Mouse (Mus musculus): ENCODE data around the gene Olfr744. TPM values are rescaled to one million over a fixed set of nuclear protein-coding genes. Genes with fewer than 3 reads are reported as not detected.
"Not testable (repeated sequence)": the region's sequence is repeated elsewhere in the genome, so short reads cannot be mapped to it uniquely, and the experiment has no call there.

Gene Olfr744
- not detected in 2 replicates for polyA plus RNA-seq (2012; ENCODE audit: insufficient read depth, insufficient read length, missing spikeins)

DNA sequence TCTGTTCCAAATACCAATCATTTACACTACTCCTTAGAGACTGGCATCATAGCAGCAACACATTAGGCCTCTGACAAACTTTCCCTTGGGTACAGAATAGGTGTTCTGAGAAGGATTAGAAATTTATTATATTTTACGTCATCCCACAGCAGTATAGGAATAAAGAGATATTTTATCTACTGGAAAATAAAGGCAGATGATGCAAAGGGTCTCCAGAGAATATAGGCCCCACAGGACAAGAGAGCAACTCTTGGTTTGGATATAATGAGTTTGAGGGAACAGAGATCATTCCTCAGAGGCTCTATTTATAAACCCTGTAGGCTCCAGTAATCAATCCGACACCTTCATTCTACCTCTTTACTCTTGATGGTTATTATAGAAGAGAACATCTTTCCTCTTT, at the start of gene Olfr744:
Gene Olfr744, plus strand, starts transcription at position 301 of the 400 bp plus-strand sequence.
- no peak within 1 kb of the TSS for H3K27ac ChIP-seq (ENCODE audit: insufficient read depth, low read depth, low read length)
- no peaks in the 10 kb centered on the region for H3K4me1 ChIP-seq (ENCODE audit: control insufficient read depth, insufficient read depth, low read length)
- no peak for TF ChIP-seq CTCF (IDR thresholded peaks at IDR 0.05; ENCODE audit: low read depth, low read length)
- TF ChIP-seq POLR2A (IDR thresholded peaks at IDR 0.05; ENCODE audit: borderline replicate concordance, low read depth, low read length), result no peak
- no peak within 1 kb of the TSS for H3K4me3 ChIP-seq (ENCODE audit: insufficient read depth, low read length)

DNA sequence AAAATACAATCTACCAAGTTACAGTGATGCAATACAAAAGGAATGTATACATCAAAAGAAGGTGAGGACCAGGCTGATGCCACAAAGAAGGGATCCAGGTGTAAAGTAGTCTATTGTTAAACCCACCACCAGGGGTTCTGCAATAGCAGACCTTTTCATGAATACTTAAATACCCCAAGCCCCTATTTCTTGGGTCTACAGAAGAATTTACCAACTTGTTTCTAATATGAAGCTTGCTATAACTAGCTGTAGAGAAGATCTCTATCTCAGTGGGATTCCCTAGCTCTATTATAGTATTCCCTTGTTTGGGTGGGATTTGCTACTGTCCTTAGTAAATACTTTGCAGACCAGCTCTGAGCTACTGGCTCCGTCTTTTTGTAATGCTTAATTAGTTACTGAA, 41.6 kb upstream of the Olfr744 start:
- not testable (repeated sequence) for H3K27ac ChIP-seq (ENCODE audit: insufficient read depth, low read depth, low read length); H3K4me3 ChIP-seq (ENCODE audit: insufficient read depth, low read length); H3K4me1 ChIP-seq (ENCODE audit: control insufficient read depth, insufficient read depth, low read length)

DNA sequence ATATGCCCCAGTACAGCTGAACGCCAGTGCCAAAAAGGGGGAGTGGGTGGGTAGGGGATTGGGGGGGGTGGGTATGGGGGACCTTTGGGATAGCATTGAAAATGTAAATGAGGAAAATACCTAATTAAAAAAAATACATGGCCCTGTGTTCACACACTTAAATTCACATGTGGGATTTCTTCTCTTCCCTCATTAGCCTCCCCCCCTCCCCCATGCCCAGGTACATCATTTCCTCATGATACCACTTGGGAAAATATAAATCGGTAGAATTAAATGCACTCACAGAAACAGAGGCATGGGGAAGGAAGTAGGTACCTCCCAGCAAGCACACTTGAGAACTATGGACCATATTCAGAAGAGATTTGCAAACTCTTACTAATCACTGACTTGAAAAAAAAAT, 24.4 kb downstream of the Olfr744 start, which contains the start of gene Olfr745:
Gene Olfr745, plus strand, starts transcription at position 301 of the 400 bp plus-strand sequence.
- TF ChIP-seq CTCF (IDR thresholded peaks at IDR 0.05; ENCODE audit: low read depth, low read length) (no peak), POLR2A (IDR thresholded peaks at IDR 0.05; ENCODE audit: borderline replicate concordance, low read depth, low read length) (no peak)
- H3K27ac ChIP-seq (ENCODE audit: insufficient read depth, low read depth, low read length), result no peak within 1 kb of the TSS
- H3K4me1 ChIP-seq (ENCODE audit: control insufficient read depth, insufficient read depth, low read length), result no peaks in the 10 kb centered on the region
- H3K4me3 ChIP-seq (ENCODE audit: insufficient read depth, low read length), result no peak within 1 kb of the TSS

DNA sequence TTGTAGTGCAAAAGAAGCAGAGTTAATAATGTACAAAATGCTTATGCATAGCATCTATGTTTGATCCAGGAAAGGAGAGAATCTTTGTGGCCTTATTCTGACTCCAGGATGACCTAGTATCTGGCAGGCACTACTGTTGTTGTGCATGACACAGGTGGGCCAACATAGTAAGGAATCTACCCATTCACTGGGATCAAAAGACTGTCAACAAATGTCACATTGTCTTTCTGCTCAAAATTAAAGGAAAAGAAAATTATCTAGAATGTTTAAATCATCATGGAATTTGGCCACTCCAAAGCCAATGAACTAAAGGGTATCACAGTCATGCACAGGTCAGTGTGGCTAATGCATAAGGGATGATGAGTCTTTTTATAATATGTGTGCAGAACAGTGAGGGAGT, 32.1 kb downstream of the Olfr744 start, which contains the start of gene Olfr746:
Gene Olfr746, plus strand, starts transcription at position 301 of the 400 bp plus-strand sequence.
- no peaks in the 10 kb centered on the region for H3K4me1 ChIP-seq (ENCODE audit: control insufficient read depth, insufficient read depth, low read length)
- TF ChIP-seq CTCF (IDR thresholded peaks at IDR 0.05; ENCODE audit: low read depth, low read length) (no peak), POLR2A (IDR thresholded peaks at IDR 0.05; ENCODE audit: borderline replicate concordance, low read depth, low read length) (no peak)
- H3K27ac ChIP-seq (ENCODE audit: insufficient read depth, low read depth, low read length), result no peak within 1 kb of the TSS
- H3K4me3 ChIP-seq (ENCODE audit: insufficient read depth, low read length), result no peak within 1 kb of the TSS

Other genes starting within 250 kb of the Olfr744 start
- gene Olfr736, start 233.7 kb upstream of the Olfr744 start, polyA plus RNA-seq (2012; ENCODE audit: insufficient read depth, insufficient read length, missing spikeins), result not detected in 2 replicates
- not detected in 2 replicates for gene Olfr738, start 207.3 kb upstream of the Olfr744 start, polyA plus RNA-seq (2012; ENCODE audit: insufficient read depth, insufficient read length, missing spikeins)
- gene Olfr739, start 196.3 kb upstream of the Olfr744 start, polyA plus RNA-seq (2012; ENCODE audit: insufficient read depth, insufficient read length, missing spikeins), result not detected in 2 replicates
- gene Olfr740, start 169.3 kb upstream of the Olfr744 start, polyA plus RNA-seq (2012; ENCODE audit: insufficient read depth, insufficient read length, missing spikeins), result not detected in 2 replicates
- not detected in 2 replicates for gene Olfr741, start 142.1 kb upstream of the Olfr744 start, polyA plus RNA-seq (2012; ENCODE audit: insufficient read depth, insufficient read length, missing spikeins)
- not detected in 2 replicates for gene Olfr742, start 111.3 kb upstream of the Olfr744 start, polyA plus RNA-seq (2012; ENCODE audit: insufficient read depth, insufficient read length, missing spikeins)
- gene Olfr743, start 93.0 kb upstream of the Olfr744 start, polyA plus RNA-seq (2012; ENCODE audit: insufficient read depth, insufficient read length, missing spikeins), result not detected in 2 replicates
- not detected in 2 replicates for gene Olfr745, start 24.5 kb downstream of the Olfr744 start, polyA plus RNA-seq (2012; ENCODE audit: insufficient read depth, insufficient read length, missing spikeins)
- not detected in 2 replicates for gene Olfr746, start 32.2 kb downstream of the Olfr744 start, polyA plus RNA-seq (2012; ENCODE audit: insufficient read depth, insufficient read length, missing spikeins)
- not detected in 2 replicates for gene Olfr747, start 78.3 kb downstream of the Olfr744 start, polyA plus RNA-seq (2012; ENCODE audit: insufficient read depth, insufficient read length, missing spikeins)
- not detected in 2 replicates for gene Olfr748, start 92.5 kb downstream of the Olfr744 start, polyA plus RNA-seq (2012; ENCODE audit: insufficient read depth, insufficient read length, missing spikeins)
- not detected in 2 replicates for gene Olfr749, start 130.2 kb downstream of the Olfr744 start, polyA plus RNA-seq (2012; ENCODE audit: insufficient read depth, insufficient read length, missing spikeins)
- 49.3 and 55.7 TPM in 2 replicates for gene Ttc5, start 170.6 kb downstream of the Olfr744 start, polyA plus RNA-seq (2012; ENCODE audit: insufficient read depth, insufficient read length, missing spikeins)
- gene Ccnb1ip1, start 192.9 kb downstream of the Olfr744 start, polyA plus RNA-seq (2012; ENCODE audit: insufficient read depth, insufficient read length, missing spikeins), result not detected in 2 replicates
- 75.2 and 77.4 TPM in 2 replicates for gene Parp2, start 193.0 kb downstream of the Olfr744 start, polyA plus RNA-seq (2012; ENCODE audit: insufficient read depth, insufficient read length, missing spikeins)

All from bone marrow macrophage, adult 2 months (primary cell).